Comparison of ENCODE assay signal across 10 mouse cellular contexts in the genomic region with DNA sequence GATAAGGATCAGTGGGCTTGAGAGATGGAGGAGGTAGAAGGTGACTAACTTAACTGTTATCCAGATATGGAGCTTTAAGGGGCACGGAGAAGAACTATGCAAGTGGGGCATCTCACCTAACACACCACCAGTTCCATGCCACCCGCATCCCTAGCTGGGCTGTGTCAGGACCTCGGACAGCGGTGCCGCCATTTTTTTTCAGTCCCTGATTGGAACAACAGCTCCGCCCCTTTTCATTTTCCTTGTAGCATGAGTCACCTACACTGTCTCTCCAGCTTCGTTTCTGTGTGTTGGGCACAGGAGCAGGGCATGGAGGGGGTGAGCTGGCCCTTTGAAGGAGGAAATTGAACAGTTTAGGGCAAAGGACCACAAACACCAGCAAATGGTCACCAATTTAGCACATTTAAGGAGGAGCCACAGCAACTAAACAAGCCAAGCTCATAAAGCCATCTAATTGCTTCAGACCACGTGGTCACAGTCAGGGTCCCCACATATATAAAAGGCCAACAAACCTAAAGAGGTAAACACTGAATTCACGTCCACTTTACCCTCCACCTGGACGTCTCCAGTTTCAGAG. TPM values are rescaled to one million over a fixed set of nuclear protein-coding genes. Genes with fewer than 3 reads are reported as not detected.
DNase-seq lines count a peak whose midpoint lies in the region; ATAC-seq lines count a peak whose summit lies in the region.
"Had no signal": no experiment of that assay in that cellular context is flagged by ENCODE, and none has a peak within 500 bp of the region (broad histone marks: within the 10 kb centered on the region; RNA-seq: fewer than 3 reads in every experiment).

A gene (plus strand): TSS at position 527 of the 577 bp plus-strand sequence.

- peak; percentile 46 for DNase-seq in neural tube, embryonic 10.5 days (ENCODE audit: extremely low spot score, low spot score)
- DNase-seq in ZHBTc4 (ENCODE audit: low read depth, low spot score) = peak; percentile 62
- DNase-seq in embryo, embryonic 10 days (ENCODE audit: low spot score) = peak; percentile 72
- DNase-seq in natural killer cell, adult 2 months (ENCODE audit: low spot score in 2 of 2) = no peak
- no peak for DNase-seq in gastrocnemius, postnatal 25 days
- DNase-seq: gastrocnemius, postnatal 36 days had no signal

- no peak within 1 kb of the TSS for H3K4me2 ChIP-seq in neural tube, embryonic 15.5 days
- no peak within 1 kb of the TSS for H3K4me2 ChIP-seq in midbrain, embryonic 15.5 days
- H3K4me2 ChIP-seq: limb, embryonic 12.5 days had no signal

- 25% methylated on average over 10 of the region's 10 CpGs for WGBS in neural tube, embryonic 15.5 days
- WGBS in midbrain, embryonic 15.5 days = 42% methylated on average over 10 of the region's 10 CpGs

- no peak within 1 kb of the TSS for H3K9ac ChIP-seq in neural tube, embryonic 15.5 days (replicated peaks)
- no peak within 1 kb of the TSS for H3K9ac ChIP-seq in midbrain, embryonic 15.5 days
- H3K9ac ChIP-seq: limb, embryonic 12.5 days had no signal

- no peaks in the 10 kb centered on the region for H3K4me1 ChIP-seq in neural tube, embryonic 15.5 days
- H3K4me1 ChIP-seq in midbrain, embryonic 15.5 days = no peaks in the 10 kb centered on the region
- H3K4me1 ChIP-seq: limb, embryonic 12.5 days had no signal

- no peak for ATAC-seq in neural tube, embryonic 15.5 days (ENCODE audit: low FRiP score)
- ATAC-seq in megakaryocyte-erythroid progenitor cell, adult 5-6 weeks (replicated peaks; ENCODE audit: low FRiP score, low TSS enrichment, poor library complexity, severe bottlenecking) = peak; percentile 69; the same call in 1 of the 2 replicates
- ATAC-seq in midbrain, embryonic 15.5 days (replicated peaks) = no peak

- H3K9me3 ChIP-seq in neural tube, embryonic 15.5 days (replicated peaks) = no peaks in the 10 kb centered on the region
- H3K9me3 ChIP-seq in midbrain, embryonic 15.5 days = no peaks in the 10 kb centered on the region
- H3K9me3 ChIP-seq: limb, embryonic 12.5 days had no signal

- 0 out of 2 replicates have a peak, but pooled peaks cover 4% of the 10 kb centered on the region for H3K27me3 ChIP-seq in neural tube, embryonic 15.5 days (replicated peaks)
- no peaks in the 10 kb centered on the region for H3K27me3 ChIP-seq in midbrain, embryonic 15.5 days (replicated peaks)

- H3K36me3 ChIP-seq in neural tube, embryonic 15.5 days = no peaks in the 10 kb centered on the region
- H3K36me3 ChIP-seq in midbrain, embryonic 15.5 days (replicated peaks) = no peaks in the 10 kb centered on the region
- H3K36me3 ChIP-seq: limb, embryonic 12.5 days had no signal

- H3K4me3 ChIP-seq in neural tube, embryonic 15.5 days (replicated peaks) = no peak within 1 kb of the TSS
- H3K4me3 ChIP-seq in midbrain, embryonic 15.5 days = no peak within 1 kb of the TSS
- H3K4me3 ChIP-seq: limb, embryonic 12.5 days had no signal

- no peak within 1 kb of the TSS for H3K27ac ChIP-seq in neural tube, embryonic 15.5 days (replicated peaks)
- H3K27ac ChIP-seq in midbrain, embryonic 15.5 days = no peak within 1 kb of the TSS
- H3K27ac ChIP-seq: limb, embryonic 12.5 days had no signal

RNA-seq across cellular contexts. Expression of the gene that starts here (rescaled TPM):
- polyA plus RNA-seq in neural tube, embryonic 15.5 days (2015; fragmentation: Nextera tagmentation; extraction: Ambion mirVana) = 0.11 TPM in 1 of 2 replicates, not detected in the other
- not detected in 2 replicates for total RNA-seq in megakaryocyte-erythroid progenitor cell, adult 5-6 weeks (2014; fragmentation: Nextera tagmentation)
- total RNA-seq in megakaryocyte-erythroid progenitor cell, adult 5-6 weeks (2017) = not detected in 2 replicates
- 0.17 TPM in 1 of 2 replicates, not detected in the other for polyA plus RNA-seq in midbrain, embryonic 15.5 days (2015; fragmentation: Nextera tagmentation; extraction: Ambion mirVana)
- total RNA-seq in gastrocnemius, postnatal 25 days (2021) = not detected
- total RNA-seq: gastrocnemius, postnatal 36 days had no signal
- polyA plus RNA-seq: limb, embryonic 12.5 days had no signal

Comparison
In these comparisons a context has a peak if more than half of its experiments do, and no peak if none do; other contexts are left out.
1. Peak in ATAC-seq in megakaryocyte-erythroid progenitor cell, adult 5-6 weeks; RNA of the gene not detected or under 1 TPM.
2. DNase-seq: peak in neural tube, embryonic 10.5 days (single experiment), ZHBTc4 (single experiment) and embryo, embryonic 10 days (single experiment); none in natural killer cell, adult 2 months (0 of 2) and gastrocnemius, postnatal 25 days (single experiment).